Mouse (Mus musculus) embryo, embryonic 11.5 days (tissue): ENCODE data around the gene Csgalnact2.

Experiments used
- DNase-seq: peaks from one replicate; pipeline ENCODE4 v3.0.0-alpha.2; 2012; ENCODE audit warnings: low read depth, low spot score

The Csgalnact2 gene

GRCm38 (mm10) chr6:118137148-118137547 lies 1.8 kb downstream of the Csgalnact2 start:
- DNase-seq, result no peak

GRCm38 (mm10) chr6:118134461-118134860 lies 4.5 kb downstream of the Csgalnact2 start:
- no peak for DNase-seq

- DNase-seq, result no peak
Observed at GRCm38 (mm10) chr6:118130022-118130421, 8.9 kb downstream of the Csgalnact2 start.

GRCm38 (mm10) chr6:118127827-118128487 lies 11.0 kb downstream of the Csgalnact2 start:
- no peak for DNase-seq

- DNase-seq, result no peak
Observed at GRCm38 (mm10) chr6:118127198-118127597, 11.7 kb downstream of the Csgalnact2 start.

- DNase-seq, result no peak
Observed at GRCm38 (mm10) chr6:118126577-118126976, 12.4 kb downstream of the Csgalnact2 start.

GRCm38 (mm10) chr6:118122767-118123166 lies 16.2 kb downstream of the Csgalnact2 start:
- no peak for DNase-seq

GRCm38 (mm10) chr6:118111810-118112209 lies 27.1 kb downstream of the Csgalnact2 start:
- no peak for DNase-seq

GRCm38 (mm10) chr6:118099311-118099802 lies 39.6 kb downstream of the Csgalnact2 start:
- DNase-seq, result no peak

GRCm38 (mm10) chr6:118097765-118098365 lies 41.1 kb downstream of the Csgalnact2 start:
- no peak for DNase-seq

- no peak for DNase-seq
Observed at GRCm38 (mm10) chr6:118090827-118091226, 48.1 kb downstream of the Csgalnact2 start.

GRCm38 (mm10) chr6:118088750-118089440 lies 50.0 kb downstream of the Csgalnact2 start:
- DNase-seq, result no peak

GRCm38 (mm10) chr6:118087955-118088354 lies 51.0 kb downstream of the Csgalnact2 start:
- no peak for DNase-seq

GRCm38 (mm10) chr6:118084596-118084995 lies 54.3 kb downstream of the Csgalnact2 start:
- no peak for DNase-seq

GRCm38 (mm10) chr6:118083608-118084007 lies 55.3 kb downstream of the Csgalnact2 start:
- DNase-seq, result no peak

GRCm38 (mm10) chr6:118082384-118082783 lies 56.6 kb downstream of the Csgalnact2 start:
- DNase-seq, result no peak

GRCm38 (mm10) chr6:118080711-118081110 lies 58.2 kb downstream of the Csgalnact2 start:
- no peak for DNase-seq

- no peak for DNase-seq
Observed at GRCm38 (mm10) chr6:118079762-118080465, 59.0 kb downstream of the Csgalnact2 start.

GRCm38 (mm10) chr6:118079292-118079691 lies 59.6 kb downstream of the Csgalnact2 start:
- DNase-seq, result no peak

GRCm38 (mm10) chr6:118078751-118079150 lies 60.2 kb downstream of the Csgalnact2 start:
- no peak for DNase-seq

GRCm38 (mm10) chr6:118077421-118077820 lies 61.5 kb downstream of the Csgalnact2 start:
- no peak for DNase-seq

- no peak for DNase-seq
Observed at GRCm38 (mm10) chr6:118076748-118077147, 62.2 kb downstream of the Csgalnact2 start.
